Mouse (Mus musculus): ENCODE results near the gene Fmnl2. TPM values are rescaled to one million over a fixed set of nuclear protein-coding genes. Genes with fewer than 3 reads are reported as not detected.

Gene Fmnl2
- polyA plus RNA-seq, 1 experiment = 1.3 TPM

GRCm38 (mm10) chr2:52875801-52876200 lies 18.1 kb downstream of the Fmnl2 start:
- Histone ChIP-seq H3K36me3 (ENCODE audit: control insufficient read depth, insufficient read depth, low read length) (no peaks in the 10 kb centered on the region), H3K27ac (ENCODE audit: control insufficient read depth, insufficient read depth, low read depth, low read length) (no peak overlapping the region), H3K4me1 (ENCODE audit: control insufficient read depth, insufficient read depth, low read length) (no peaks in the 10 kb centered on the region), H3K4me3 (ENCODE audit: control insufficient read depth, low read depth, low read length) (no peak overlapping the region), H3K27me3 (ENCODE audit: control insufficient read depth, insufficient read depth, low read length) (no peaks in the 10 kb centered on the region)
- TF ChIP-seq POLR2A (IDR thresholded peaks at IDR 0.05; ENCODE audit: control insufficient read depth, low read depth, low read length) (no peak), CTCF (IDR thresholded peaks at IDR 0.05; ENCODE audit: control insufficient read depth, insufficient read depth, insufficient replicate concordance, low read depth, low read length) (no peak)

DNA sequence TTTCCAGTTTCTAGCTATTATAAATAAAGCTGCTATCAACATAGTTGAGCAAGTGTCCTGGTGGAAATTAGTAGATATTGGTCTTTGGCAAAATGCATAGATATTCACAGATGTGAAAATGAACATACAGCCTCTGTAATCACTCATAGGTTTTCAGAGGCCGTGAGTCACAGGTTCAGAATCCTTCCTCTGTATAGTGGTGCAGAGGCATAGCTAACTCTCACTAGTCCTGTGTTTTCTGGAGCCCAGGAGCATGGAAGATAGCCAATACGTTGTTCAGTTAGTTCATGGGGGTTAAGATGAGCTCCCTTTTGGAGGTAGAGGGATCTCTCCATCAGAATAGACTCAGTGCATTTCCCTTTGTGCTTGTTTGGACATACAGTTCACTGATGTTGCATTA lies 25.7 kb downstream of the Fmnl2 start:
- Histone ChIP-seq H3K36me3 (ENCODE audit: control insufficient read depth, insufficient read depth, low read length) (no peaks in the 10 kb centered on the region), H3K27me3 (ENCODE audit: control insufficient read depth, insufficient read depth, low read length) (no peaks in the 10 kb centered on the region), H3K27ac (ENCODE audit: control insufficient read depth, insufficient read depth, low read depth, low read length) (no peak overlapping the region), H3K4me3 (ENCODE audit: control insufficient read depth, low read depth, low read length) (no peak overlapping the region), H3K4me1 (ENCODE audit: control insufficient read depth, insufficient read depth, low read length) (peaks cover 3% of the 10 kb centered on the region; the same call in 1 of the 2 replicates)
- TF ChIP-seq CTCF (IDR thresholded peaks at IDR 0.05; ENCODE audit: control insufficient read depth, insufficient read depth, insufficient replicate concordance, low read depth, low read length) (no peak), POLR2A (IDR thresholded peaks at IDR 0.05; ENCODE audit: control insufficient read depth, low read depth, low read length) (no peak)

DNA sequence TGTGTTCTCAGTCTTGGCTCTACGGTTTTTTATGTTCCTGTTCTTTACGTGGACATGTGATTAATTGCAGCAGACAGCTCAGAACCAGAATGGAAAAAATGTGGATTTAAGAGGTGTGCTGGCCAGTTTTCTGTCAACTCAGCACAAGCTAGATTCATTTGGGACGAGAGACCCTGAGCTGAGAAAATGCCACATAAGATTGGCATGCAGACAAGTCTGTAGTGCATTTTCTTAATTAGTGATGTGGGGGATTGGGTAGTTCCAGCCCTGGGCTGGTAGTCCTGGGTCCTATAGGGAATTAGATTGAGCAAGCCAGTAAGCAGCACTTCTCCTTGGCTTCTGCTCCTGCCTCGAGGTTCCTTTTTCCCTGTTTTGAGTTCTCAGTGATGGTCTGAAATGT lies 26.4 kb downstream of the Fmnl2 start:
- no peaks in the 10 kb centered on the region for H3K27me3 ChIP-seq (ENCODE audit: control insufficient read depth, insufficient read depth, low read length)
- H3K36me3 ChIP-seq (ENCODE audit: control insufficient read depth, insufficient read depth, low read length) = no peaks in the 10 kb centered on the region
- no peak overlapping the region for H3K4me3 ChIP-seq (ENCODE audit: control insufficient read depth, low read depth, low read length)
- H3K27ac ChIP-seq (ENCODE audit: control insufficient read depth, insufficient read depth, low read depth, low read length) = no peak overlapping the region
- H3K4me1 ChIP-seq (ENCODE audit: control insufficient read depth, insufficient read depth, low read length) = peaks cover 6% of the 10 kb centered on the region
- no peak for TF ChIP-seq POLR2A (IDR thresholded peaks at IDR 0.05; ENCODE audit: control insufficient read depth, low read depth, low read length)
- no peak for TF ChIP-seq CTCF (IDR thresholded peaks at IDR 0.05; ENCODE audit: control insufficient read depth, insufficient read depth, insufficient replicate concordance, low read depth, low read length)

DNA sequence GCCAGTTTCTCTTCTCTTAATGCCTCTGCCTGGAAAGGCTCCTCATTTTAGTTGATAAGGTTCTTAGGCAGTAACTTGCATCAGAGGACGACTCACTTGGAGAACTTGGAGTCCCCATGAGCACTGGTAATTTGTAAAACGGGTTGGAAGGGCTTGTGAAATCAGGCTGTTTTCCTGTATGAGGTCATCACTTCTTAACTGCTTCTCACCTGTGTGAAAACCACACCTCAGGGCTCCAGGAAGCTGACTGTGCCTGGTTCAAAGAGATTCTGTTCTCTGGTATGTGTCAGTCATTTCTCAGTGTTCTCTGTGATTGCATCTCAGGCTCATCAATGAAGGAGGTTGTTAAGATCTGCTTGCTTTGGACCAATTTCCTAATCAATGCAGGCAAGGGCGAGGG lies 27.4 kb downstream of the Fmnl2 start:
- H3K27me3 ChIP-seq (ENCODE audit: control insufficient read depth, insufficient read depth, low read length) = no peaks in the 10 kb centered on the region
- TF ChIP-seq CTCF (IDR thresholded peaks at IDR 0.05; ENCODE audit: control insufficient read depth, insufficient read depth, insufficient replicate concordance, low read depth, low read length) (no peak), POLR2A (IDR thresholded peaks at IDR 0.05; ENCODE audit: control insufficient read depth, low read depth, low read length) (no peak)
- no peak overlapping the region for H3K4me3 ChIP-seq (ENCODE audit: control insufficient read depth, low read depth, low read length)
- no peaks in the 10 kb centered on the region for H3K36me3 ChIP-seq (ENCODE audit: control insufficient read depth, insufficient read depth, low read length)
- H3K27ac ChIP-seq (ENCODE audit: control insufficient read depth, insufficient read depth, low read depth, low read length) = no peak overlapping the region
- peaks cover 6% of the 10 kb centered on the region for H3K4me1 ChIP-seq (ENCODE audit: control insufficient read depth, insufficient read depth, low read length)

- no peaks in the 10 kb centered on the region for H3K36me3 ChIP-seq (ENCODE audit: control insufficient read depth, insufficient read depth, low read length)
- H3K4me3 ChIP-seq (ENCODE audit: control insufficient read depth, low read depth, low read length) = no peak overlapping the region; the same call in 1 of the 2 replicates
- TF ChIP-seq CTCF (IDR thresholded peaks at IDR 0.05; ENCODE audit: control insufficient read depth, insufficient read depth, insufficient replicate concordance, low read depth, low read length) (no peak), POLR2A (IDR thresholded peaks at IDR 0.05; ENCODE audit: control insufficient read depth, low read depth, low read length) (no peak)
- no peaks in the 10 kb centered on the region for H3K27me3 ChIP-seq (ENCODE audit: control insufficient read depth, insufficient read depth, low read length)
- H3K27ac ChIP-seq (ENCODE audit: control insufficient read depth, insufficient read depth, low read depth, low read length) = peak overlapping the region; percentile 55
- H3K4me1 ChIP-seq (ENCODE audit: control insufficient read depth, insufficient read depth, low read length) = peaks cover 6% of the 10 kb centered on the region
These were observed 29.6 kb downstream of the Fmnl2 start for GRCm38 (mm10) chr2:52887281-52887680.

GRCm38 (mm10) chr2:52891115-52891514 lies 33.5 kb downstream of the Fmnl2 start:
- H3K27me3 ChIP-seq (ENCODE audit: control insufficient read depth, insufficient read depth, low read length) = no peaks in the 10 kb centered on the region
- TF ChIP-seq POLR2A (IDR thresholded peaks at IDR 0.05; ENCODE audit: control insufficient read depth, low read depth, low read length) = no peak
- TF ChIP-seq CTCF (IDR thresholded peaks at IDR 0.05; ENCODE audit: control insufficient read depth, insufficient read depth, insufficient replicate concordance, low read depth, low read length) = no peak
- peaks cover 6% of the 10 kb centered on the region for H3K4me1 ChIP-seq (ENCODE audit: control insufficient read depth, insufficient read depth, low read length)
- no peaks in the 10 kb centered on the region for H3K36me3 ChIP-seq (ENCODE audit: control insufficient read depth, insufficient read depth, low read length)
- no peak overlapping the region for H3K27ac ChIP-seq (ENCODE audit: control insufficient read depth, insufficient read depth, low read depth, low read length)
- no peak overlapping the region for H3K4me3 ChIP-seq (ENCODE audit: control insufficient read depth, low read depth, low read length)

DNA sequence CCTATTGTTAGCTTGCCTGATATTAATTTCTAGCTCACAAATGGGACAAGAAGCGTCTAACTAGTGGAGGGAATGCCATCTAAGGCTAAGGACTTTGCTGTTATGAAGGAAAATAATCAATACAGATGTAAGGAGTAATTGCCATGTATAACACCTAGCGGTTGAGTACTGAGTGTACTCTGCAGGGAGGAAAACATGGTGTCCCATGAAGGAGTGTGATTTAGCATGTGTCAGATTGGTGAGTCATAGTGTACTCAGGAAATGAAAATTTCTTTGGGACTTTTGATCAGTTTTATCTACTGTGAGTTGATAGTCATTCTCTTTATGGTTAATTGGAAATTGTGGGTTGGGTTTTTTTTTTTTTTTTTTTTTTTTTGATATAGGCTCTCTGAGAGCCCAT lies 34.1 kb downstream of the Fmnl2 start:
- Histone ChIP-seq H3K4me1 (ENCODE audit: control insufficient read depth, insufficient read depth, low read length) (peaks cover 6% of the 10 kb centered on the region), H3K4me3 (ENCODE audit: control insufficient read depth, low read depth, low read length) (no peak overlapping the region), H3K27ac (ENCODE audit: control insufficient read depth, insufficient read depth, low read depth, low read length) (no peak overlapping the region), H3K27me3 (ENCODE audit: control insufficient read depth, insufficient read depth, low read length) (no peaks in the 10 kb centered on the region), H3K36me3 (ENCODE audit: control insufficient read depth, insufficient read depth, low read length) (no peaks in the 10 kb centered on the region)
- TF ChIP-seq CTCF (IDR thresholded peaks at IDR 0.05; ENCODE audit: control insufficient read depth, insufficient read depth, insufficient replicate concordance, low read depth, low read length) (no peak), POLR2A (IDR thresholded peaks at IDR 0.05; ENCODE audit: control insufficient read depth, low read depth, low read length) (no peak)

Measured in testis, adult 2 months (tissue).